Mouse (Mus musculus): Measurements from ENCODE around the gene Vps37b. TPM values are rescaled to one million over a fixed set of nuclear protein-coding genes. Genes with fewer than 3 reads are reported as not detected.
"Not testable (repeated sequence)": the region's sequence is repeated elsewhere in the genome, so short reads cannot be mapped to it uniquely, and the experiment has no call there.

The Vps37b gene
- total and polyA plus RNA-seq, 2 experiments from 2014 or later, result 54.3 to 75.5 TPM

- Histone ChIP-seq H3K4me3 (ENCODE audit: low read depth, low read length) (no peak overlapping the region), H3K36me3 (ENCODE audit: insufficient read depth, low read length) (peaks cover 12% of the 10 kb centered on the region), H3K27ac (ENCODE audit: low read depth, low read length) (no peak overlapping the region), H3K4me2 (ENCODE audit: low read depth, low read length, poor library complexity, severe bottlenecking) (no peak overlapping the region), H3K27me3 (ENCODE audit: insufficient read depth, low read length) (no peaks in the 10 kb centered on the region), H3K9me3 (ENCODE audit: low read length) (no peaks in the 10 kb centered on the region), H3K9ac (replicated peaks; ENCODE audit: low read length, poor library complexity, severe bottlenecking) (no peak overlapping the region), H3K4me1 (ENCODE audit: insufficient read depth, low read length) (no peaks in the 10 kb centered on the region)
- 60% methylated on average over 7 of the region's 7 CpGs for WGBS
- DNase-seq (ENCODE audit: low spot score) (no peak), ATAC-seq (ENCODE audit: low FRiP score) (no peak)
- no peak for TF ChIP-seq CTCF (IDR thresholded peaks at IDR 0.05)
Observed at GRCm38 (mm10) chr5:124058749-124059148, 26.7 kb upstream of the Vps37b start.

- no peak for ATAC-seq (ENCODE audit: low FRiP score)
- Histone ChIP-seq H3K36me3 (ENCODE audit: insufficient read depth, low read length) (0 out of 2 replicates have a peak, but pooled peaks cover 4% of the 10 kb centered on the region), H3K27me3 (ENCODE audit: insufficient read depth, low read length) (no peaks in the 10 kb centered on the region), H3K4me2 (ENCODE audit: low read depth, low read length, poor library complexity, severe bottlenecking) (no peak overlapping the region), H3K9ac (replicated peaks; ENCODE audit: low read length, poor library complexity, severe bottlenecking) (no peak overlapping the region), H3K4me3 (ENCODE audit: low read depth, low read length) (no peak overlapping the region), H3K9me3 (ENCODE audit: low read length) (no peaks in the 10 kb centered on the region), H3K27ac (ENCODE audit: low read depth, low read length) (no peak overlapping the region), H3K4me1 (ENCODE audit: insufficient read depth, low read length) (no peaks in the 10 kb centered on the region)
- TF ChIP-seq CTCF (IDR thresholded peaks at IDR 0.05), result no peak
- no peak for DNase-seq (ENCODE audit: low spot score)
- WGBS, result 38% methylated on average over 4 of the region's 4 CpGs
Observed at GRCm38 (mm10) chr5:124056956-124057355, 24.9 kb upstream of the Vps37b start.

GRCm38 (mm10) chr5:124056219-124056618 is 24.1 kb upstream of the Vps37b start:
- no peaks in the 10 kb centered on the region for H3K9me3 ChIP-seq (ENCODE audit: low read length)
- DNase-seq (ENCODE audit: low spot score) (no peak), ATAC-seq (ENCODE audit: low FRiP score) (no peak)
- WGBS, result 100% methylated on average over 1 of the region's 1 CpGs
- no peaks in the 10 kb centered on the region for H3K27me3 ChIP-seq (ENCODE audit: insufficient read depth, low read length)
- H3K4me3 ChIP-seq (ENCODE audit: low read depth, low read length), result no peak overlapping the region
- no peak overlapping the region for H3K4me2 ChIP-seq (ENCODE audit: low read depth, low read length, poor library complexity, severe bottlenecking)
- no peaks in the 10 kb centered on the region for H3K36me3 ChIP-seq (ENCODE audit: insufficient read depth, low read length)
- H3K27ac ChIP-seq (ENCODE audit: low read depth, low read length), result no peak overlapping the region
- TF ChIP-seq CTCF (IDR thresholded peaks at IDR 0.05), result peak; percentile 33
- H3K9ac ChIP-seq (replicated peaks; ENCODE audit: low read length, poor library complexity, severe bottlenecking), result no peak overlapping the region
- no peaks in the 10 kb centered on the region for H3K4me1 ChIP-seq (ENCODE audit: insufficient read depth, low read length)

GRCm38 (mm10) chr5:124052641-124053040 is 20.6 kb upstream of the Vps37b start:
- H3K9me3 ChIP-seq (ENCODE audit: low read length); DNase-seq (ENCODE audit: low spot score); H3K27ac ChIP-seq (ENCODE audit: low read depth, low read length); ATAC-seq (ENCODE audit: low FRiP score); H3K27me3 ChIP-seq (ENCODE audit: insufficient read depth, low read length); H3K4me1 ChIP-seq (ENCODE audit: insufficient read depth, low read length); H3K9ac ChIP-seq (replicated peaks; ENCODE audit: low read length, poor library complexity, severe bottlenecking); H3K4me3 ChIP-seq (ENCODE audit: low read depth, low read length); H3K36me3 ChIP-seq (ENCODE audit: insufficient read depth, low read length); H3K4me2 ChIP-seq (ENCODE audit: low read depth, low read length, poor library complexity, severe bottlenecking): not testable (repeated sequence)
- WGBS, result 97% methylated on average over 7 of the region's 7 CpGs

- no peaks in the 10 kb centered on the region for H3K36me3 ChIP-seq (ENCODE audit: insufficient read depth, low read length)
- H3K9ac ChIP-seq (replicated peaks; ENCODE audit: low read length, poor library complexity, severe bottlenecking), result no peak overlapping the region
- DNase-seq (ENCODE audit: low spot score), result no peak
- no peak overlapping the region for H3K4me2 ChIP-seq (ENCODE audit: low read depth, low read length, poor library complexity, severe bottlenecking)
- no peaks in the 10 kb centered on the region for H3K27me3 ChIP-seq (ENCODE audit: insufficient read depth, low read length)
- 86% methylated on average over 11 of the region's 11 CpGs for WGBS
- ATAC-seq (ENCODE audit: low FRiP score), result no peak
- H3K9me3 ChIP-seq (ENCODE audit: low read length), result no peaks in the 10 kb centered on the region
- no peak overlapping the region for H3K27ac ChIP-seq (ENCODE audit: low read depth, low read length)
- H3K4me1 ChIP-seq (ENCODE audit: insufficient read depth, low read length), result 0 out of 2 replicates have a peak, but pooled peaks cover 3% of the 10 kb centered on the region
- no peak overlapping the region for H3K4me3 ChIP-seq (ENCODE audit: low read depth, low read length)
- TF ChIP-seq CTCF (IDR thresholded peaks at IDR 0.05), result no peak
Observed at GRCm38 (mm10) chr5:124051899-124052491, 19.9 kb upstream of the Vps37b start.

GRCm38 (mm10) chr5:124050095-124051050 is 18.3 kb upstream of the Vps37b start:
- DNase-seq (ENCODE audit: low spot score), result no peak
- H3K27ac ChIP-seq (ENCODE audit: low read depth, low read length), result 0 out of 2 replicates have a peak overlapping the region, but pooled peaks have one; percentile 33

More at GRCm38 (mm10) chr5:124050095-124051050, 18.3 kb upstream of the Vps37b start:
- no peak for ATAC-seq (ENCODE audit: low FRiP score)
- H3K9ac ChIP-seq (replicated peaks; ENCODE audit: low read length, poor library complexity, severe bottlenecking), result 0 out of 2 replicates have a peak overlapping the region, but pooled peaks have one; percentile 19
- H3K27me3 ChIP-seq (ENCODE audit: insufficient read depth, low read length), result no peaks in the 10 kb centered on the region
- no peak overlapping the region for H3K4me2 ChIP-seq (ENCODE audit: low read depth, low read length, poor library complexity, severe bottlenecking)
- 51% methylated on average over 14 of the region's 14 CpGs for WGBS
- 0 out of 2 replicates have a peak, but pooled peaks have one; percentile 14 for TF ChIP-seq CTCF (IDR thresholded peaks at IDR 0.05)
- no peaks in the 10 kb centered on the region for H3K9me3 ChIP-seq (ENCODE audit: low read length)
- H3K4me1 ChIP-seq (ENCODE audit: insufficient read depth, low read length), result peaks cover 5% of the 10 kb centered on the region; the same call in 1 of the 2 replicates
- no peak overlapping the region for H3K4me3 ChIP-seq (ENCODE audit: low read depth, low read length)
- no peaks in the 10 kb centered on the region for H3K36me3 ChIP-seq (ENCODE audit: insufficient read depth, low read length)
